Mouse (Mus musculus) midbrain, embryonic 14.5 days (tissue): ENCODE data around the gene Zcchc24. TPM values are rescaled to one million over a fixed set of nuclear protein-coding genes. Genes with fewer than 3 reads are reported as not detected.

Experiments used
- ATAC-seq: fragments of 200-750 bp; cut with Nextera tagmentation; 2 replicates; pipeline ENCODE4 v1.8.0; 2017; ENCODE audit warnings: moderate number of reproducible peaks, moderate library complexity; ENCODE audit not compliant: low FRiP score, low TSS enrichment
- DNase-seq: peaks from one replicate; pipeline ENCODE4 v3.0.0-alpha.2; 2015
- H3K27ac ChIP-seq: fragments of 300-500 bp; sonication (generic); replicated peaks from 2 replicates; pipeline ENCODE4 v1.5.1; 2014; ENCODE audit warnings: mild to moderate bottlenecking, low read depth, low read length, moderate library complexity
- H3K27me3 ChIP-seq: fragments of 300-500 bp; sonication (generic); 2 replicates; pipeline ENCODE4 v1.6.1; 2014; ENCODE audit warnings: low read length, control low read depth, mixed read lengths; ENCODE audit not compliant: control insufficient read depth, insufficient read depth
- H3K36me3 ChIP-seq: fragments of 300-500 bp; sonication (generic); 2 replicates; pipeline ENCODE4 v1.6.1; 2014; ENCODE audit warnings: low read length, control low read depth; ENCODE audit not compliant: control insufficient read depth, insufficient read depth
- H3K4me1 ChIP-seq: fragments of 300-500 bp; sonication (generic); 2 replicates; pipeline ENCODE4 v1.6.1; 2014; ENCODE audit warnings: mild to moderate bottlenecking, antibody characterized with exemption, low read length, control low read depth; ENCODE audit not compliant: control insufficient read depth, insufficient read depth
- H3K4me2 ChIP-seq: fragments of 300-500 bp; sonication (generic); 2 replicates; pipeline ENCODE4 v1.6.1; 2014; ENCODE audit warnings: mild to moderate bottlenecking, low read length, moderate library complexity
- H3K4me3 ChIP-seq: fragments of 300-500 bp; sonication (generic); replicated peaks from 2 replicates; pipeline ENCODE4 v1.5.1; 2014; ENCODE audit warnings: low read depth, low read length
- H3K9ac ChIP-seq: fragments of 300-500 bp; sonication (generic); replicated peaks from 2 replicates; pipeline ENCODE4 v1.6.1; 2014; ENCODE audit warnings: mild to moderate bottlenecking, low read length, moderate library complexity
- H3K9me3 ChIP-seq: fragments of 300-500 bp; sonication (generic); 2 replicates; pipeline ENCODE4 v1.6.1; 2016; ENCODE audit warnings: low read length, control low read depth, mixed read lengths; ENCODE audit not compliant: control insufficient read depth
- WGBS: fragments of 180-500 bp; shearing (Covaris S2); extraction: QIAGEN DNeasy Blood & Tissue Kit; methylation state at CpG from one replicate; pipeline ENCODE4 v1.1.7; 2014; 5-methylcytosine and 5-hydroxymethylcytosine counted together
- polyA plus RNA-seq: library from polyadenylated mRNA; unstranded; fragments of >200 nt; fragmentation: Nextera tagmentation; extraction: Ambion mirVana; gene quantifications from 2 replicates; pipeline ENCODE4 v1.2.1, GENCODE M21; 2014

Gene Zcchc24
- polyA plus RNA-seq, 1 experiment from 2014 or later = 13.6 TPM

DNA sequence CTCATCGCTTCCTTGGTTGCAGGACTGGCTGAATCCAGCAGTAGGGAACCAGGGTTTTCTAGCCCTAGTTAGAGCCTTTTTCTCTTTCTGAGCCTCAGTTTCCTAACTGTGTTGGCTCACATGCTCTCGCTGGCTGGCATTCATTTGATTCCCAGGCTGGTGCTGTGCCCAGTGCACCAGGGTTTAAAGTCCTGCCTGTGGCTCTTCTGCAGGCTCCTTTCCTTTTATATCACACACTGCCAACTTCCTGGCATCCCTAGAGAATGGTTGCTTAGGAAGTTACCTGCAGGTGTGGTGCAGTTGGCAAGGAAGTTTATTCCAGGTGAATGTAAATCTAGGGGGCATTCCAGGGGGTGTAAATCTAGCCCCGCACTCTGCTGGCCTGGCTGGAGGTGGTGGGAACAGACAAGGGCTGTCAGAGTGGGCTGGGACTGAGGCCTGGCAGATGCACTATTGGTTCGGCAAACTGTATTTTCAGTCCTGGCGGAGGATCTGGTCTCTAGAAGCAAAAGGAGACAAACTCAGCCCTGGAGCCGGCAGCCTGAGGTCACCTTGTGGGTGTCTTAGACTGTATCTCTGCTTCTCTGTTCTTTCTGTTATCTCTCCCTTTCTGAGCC lies 75.5 kb downstream of the Zcchc24 start:
- Histone ChIP-seq H3K9ac (0 out of 2 replicates have a peak overlapping the region, but pooled peaks have one; percentile 9), H3K4me2 (peak overlapping the region; percentile 95), H3K4me1 (peaks cover 14% of the 10 kb centered on the region), H3K36me3 (peaks cover 24% of the 10 kb centered on the region), H3K4me3 (peak overlapping the region; percentile 82), H3K9me3 (no peaks in the 10 kb centered on the region), H3K27me3 (no peaks in the 10 kb centered on the region), H3K27ac (peak overlapping the region; percentile 61; the same call in 1 of the 2 replicates)
- 75% methylated on average over 6 of the region's 6 CpGs for WGBS
- ATAC-seq (peak; percentile 32; the same call in 1 of the 2 replicates), DNase-seq (no peak)

DNA sequence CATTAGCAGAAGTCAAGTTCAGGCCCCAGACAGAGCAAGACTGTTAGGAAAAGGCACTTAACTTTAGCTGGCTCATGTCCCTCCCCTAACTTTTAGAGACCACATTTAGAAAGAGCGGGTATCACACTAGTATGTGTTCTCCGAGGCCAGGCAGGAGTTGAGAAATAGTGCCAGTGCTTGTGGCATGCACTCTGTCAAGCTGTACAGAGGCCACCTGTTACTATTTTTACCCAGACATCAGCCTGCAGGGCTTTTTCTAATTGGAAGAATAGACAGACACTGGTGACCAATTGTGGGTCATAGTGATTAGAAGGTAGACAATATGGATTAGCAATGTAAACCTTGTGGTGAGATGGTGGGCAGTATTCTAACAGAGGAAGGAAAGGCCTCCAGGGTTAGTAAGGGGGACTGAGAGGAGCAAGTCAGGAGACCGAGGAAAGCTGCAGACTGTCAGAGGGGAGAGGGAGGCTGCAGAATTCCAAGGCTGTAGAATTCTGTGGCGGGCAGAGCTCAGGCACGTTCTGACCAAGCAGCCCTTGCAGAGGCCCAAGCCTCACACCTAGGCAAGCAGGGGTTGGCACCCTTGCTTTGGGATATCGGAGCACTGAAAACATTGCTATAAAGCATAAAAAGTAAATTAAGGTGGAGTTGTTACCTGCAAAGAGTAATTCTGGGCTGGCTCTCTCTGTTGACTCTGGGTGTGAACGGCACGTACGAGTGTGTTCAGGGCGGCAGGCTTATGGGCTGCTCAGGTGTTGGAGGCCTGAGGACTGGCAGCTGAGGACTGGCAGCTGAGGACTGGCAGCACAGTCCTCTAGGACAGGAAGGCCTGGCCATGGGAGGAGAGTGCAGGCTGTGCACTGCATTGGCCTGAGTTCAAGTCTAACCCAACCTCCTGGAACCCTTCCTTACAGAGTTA lies 81.6 kb downstream of the Zcchc24 start:
- Histone ChIP-seq H3K4me3 (no peak overlapping the region), H3K4me2 (no peak overlapping the region), H3K9ac (no peak overlapping the region), H3K9me3 (no peaks in the 10 kb centered on the region), H3K4me1 (no peaks in the 10 kb centered on the region), H3K27ac (no peak overlapping the region), H3K36me3 (no peaks in the 10 kb centered on the region), H3K27me3 (no peaks in the 10 kb centered on the region)
- ATAC-seq = no peak
- 84% methylated on average over 10 of the region's 10 CpGs for WGBS
- DNase-seq = no peak

DNA sequence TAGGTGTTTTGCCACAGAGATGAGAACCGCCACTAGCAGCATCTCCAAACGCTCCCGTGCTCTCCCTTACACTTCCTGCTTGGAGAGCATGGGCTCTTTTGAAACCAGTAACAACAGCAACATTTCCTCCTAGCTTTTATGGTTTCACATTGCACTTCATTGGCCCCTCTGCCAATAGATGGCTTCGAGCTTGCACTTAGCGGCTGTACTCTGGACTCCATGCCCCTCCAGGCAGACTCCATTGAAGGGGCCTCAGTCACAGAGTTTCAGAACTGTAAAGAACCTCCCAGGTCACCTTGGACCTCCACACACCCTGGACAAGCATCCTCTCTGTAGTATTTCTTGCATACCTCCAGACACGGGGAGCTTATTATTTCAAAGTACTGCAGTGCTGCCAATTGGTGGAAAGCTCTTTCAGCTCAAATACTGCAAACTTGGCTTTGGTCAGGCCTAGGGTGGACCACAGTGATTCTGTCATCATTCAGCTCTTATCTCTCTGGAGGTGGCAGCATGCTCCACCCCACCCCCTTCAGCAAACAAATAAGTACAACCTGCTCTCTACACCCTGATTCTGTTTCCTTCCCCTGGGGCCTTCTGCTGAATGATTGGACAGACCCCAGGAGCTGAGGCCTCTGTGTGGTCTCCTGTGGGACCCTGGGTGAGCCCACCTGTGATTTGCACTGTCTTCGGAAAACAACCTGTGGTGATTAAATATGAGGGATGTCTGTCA lies 82.5 kb downstream of the Zcchc24 start:
- 91% methylated on average over 7 of the region's 7 CpGs for WGBS
- H3K9me3 ChIP-seq = no peaks in the 10 kb centered on the region
- no peak for ATAC-seq
- no peak overlapping the region for H3K27ac ChIP-seq
- no peaks in the 10 kb centered on the region for H3K36me3 ChIP-seq
- H3K9ac ChIP-seq = no peak overlapping the region
- no peak overlapping the region for H3K4me2 ChIP-seq
- no peaks in the 10 kb centered on the region for H3K4me1 ChIP-seq
- H3K4me3 ChIP-seq = no peak overlapping the region
- H3K27me3 ChIP-seq = no peaks in the 10 kb centered on the region
- no peak for DNase-seq

DNA sequence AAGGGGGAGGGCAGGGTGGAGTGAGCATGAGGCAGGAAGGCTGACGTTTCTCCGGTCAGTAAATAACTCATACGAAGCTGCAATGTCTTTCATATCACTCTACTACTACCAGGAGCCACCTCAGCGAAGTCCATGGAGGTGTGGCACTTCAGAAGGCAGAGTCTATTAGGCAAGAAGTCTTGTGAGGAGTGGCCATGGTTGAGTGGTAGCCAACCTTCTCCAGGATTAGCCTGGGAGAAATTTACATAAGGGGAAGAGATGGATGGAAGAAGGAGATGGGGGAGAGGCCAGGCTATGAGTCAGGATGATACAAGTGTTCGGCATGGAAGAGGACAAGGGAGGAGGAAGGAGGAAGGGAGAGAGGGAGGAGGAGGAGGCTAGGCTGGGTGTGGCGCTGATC lies 86.8 kb downstream of the Zcchc24 start:
- Histone ChIP-seq H3K9ac (no peak overlapping the region), H3K9me3 (no peaks in the 10 kb centered on the region), H3K27ac (no peak overlapping the region), H3K27me3 (no peaks in the 10 kb centered on the region), H3K36me3 (no peaks in the 10 kb centered on the region), H3K4me2 (no peak overlapping the region), H3K4me3 (no peak overlapping the region), H3K4me1 (no peaks in the 10 kb centered on the region)
- DNase-seq = no peak
- 78% methylated on average over 6 of the region's 6 CpGs for WGBS
- ATAC-seq = no peak

DNA sequence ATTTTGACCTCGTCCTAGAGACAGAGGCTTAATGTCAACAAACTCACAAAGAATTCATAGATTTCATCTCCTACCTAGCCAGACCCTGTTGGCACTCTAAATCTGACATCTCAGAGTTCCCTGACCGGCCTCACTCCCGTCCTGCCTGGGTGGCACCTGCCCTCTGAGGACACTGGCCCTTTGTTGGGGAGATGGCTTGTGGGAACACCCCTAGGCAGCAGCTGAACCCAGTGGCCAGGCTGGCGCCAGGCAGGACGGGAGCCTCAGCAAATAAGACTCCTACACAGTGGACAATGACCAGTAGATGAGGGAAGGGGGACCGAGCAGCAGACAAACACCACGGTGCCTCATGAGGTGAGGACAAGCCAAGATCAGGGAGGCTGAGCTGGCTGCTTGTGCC lies 89.2 kb downstream of the Zcchc24 start:
- H3K4me2 ChIP-seq = no peak overlapping the region
- 78% methylated on average over 7 of the region's 7 CpGs for WGBS
- H3K27ac ChIP-seq = no peak overlapping the region
- no peaks in the 10 kb centered on the region for H3K36me3 ChIP-seq
- no peak overlapping the region for H3K4me3 ChIP-seq
- no peaks in the 10 kb centered on the region for H3K4me1 ChIP-seq
- H3K9me3 ChIP-seq = no peaks in the 10 kb centered on the region
- ATAC-seq (no peak), DNase-seq (no peak)
- H3K9ac ChIP-seq = no peak overlapping the region
- H3K27me3 ChIP-seq = no peaks in the 10 kb centered on the region

DNA sequence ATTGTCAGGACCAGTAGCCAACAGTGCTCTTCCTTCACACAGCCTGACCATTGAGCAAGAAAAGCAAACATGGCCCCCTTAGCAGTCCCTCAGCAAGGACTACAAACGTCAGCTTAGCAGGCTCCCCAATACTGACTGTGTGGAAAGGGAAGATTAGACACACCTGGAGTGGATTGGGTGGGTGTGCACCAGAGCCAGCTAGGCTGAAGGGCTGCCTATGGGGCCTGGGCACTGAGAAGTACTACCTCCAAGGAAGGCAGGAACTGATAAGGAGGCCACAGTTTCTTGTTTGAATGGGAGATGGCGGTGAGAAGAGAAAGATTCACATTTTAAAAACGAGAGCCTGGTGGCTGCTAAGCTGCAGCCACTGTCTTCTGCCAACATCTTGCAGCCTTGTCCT lies 101.3 kb downstream of the Zcchc24 start:
- no peak overlapping the region for H3K4me2 ChIP-seq
- H3K9ac ChIP-seq = no peak overlapping the region
- no peaks in the 10 kb centered on the region for H3K4me1 ChIP-seq
- H3K9me3 ChIP-seq = no peaks in the 10 kb centered on the region
- peaks cover 40% of the 10 kb centered on the region for H3K36me3 ChIP-seq
- DNase-seq = no peak
- H3K27me3 ChIP-seq = no peaks in the 10 kb centered on the region
- 78% methylated on average over 3 of the region's 3 CpGs for WGBS
- no peak overlapping the region for H3K4me3 ChIP-seq
- ATAC-seq = no peak
- H3K27ac ChIP-seq = no peak overlapping the region

DNA sequence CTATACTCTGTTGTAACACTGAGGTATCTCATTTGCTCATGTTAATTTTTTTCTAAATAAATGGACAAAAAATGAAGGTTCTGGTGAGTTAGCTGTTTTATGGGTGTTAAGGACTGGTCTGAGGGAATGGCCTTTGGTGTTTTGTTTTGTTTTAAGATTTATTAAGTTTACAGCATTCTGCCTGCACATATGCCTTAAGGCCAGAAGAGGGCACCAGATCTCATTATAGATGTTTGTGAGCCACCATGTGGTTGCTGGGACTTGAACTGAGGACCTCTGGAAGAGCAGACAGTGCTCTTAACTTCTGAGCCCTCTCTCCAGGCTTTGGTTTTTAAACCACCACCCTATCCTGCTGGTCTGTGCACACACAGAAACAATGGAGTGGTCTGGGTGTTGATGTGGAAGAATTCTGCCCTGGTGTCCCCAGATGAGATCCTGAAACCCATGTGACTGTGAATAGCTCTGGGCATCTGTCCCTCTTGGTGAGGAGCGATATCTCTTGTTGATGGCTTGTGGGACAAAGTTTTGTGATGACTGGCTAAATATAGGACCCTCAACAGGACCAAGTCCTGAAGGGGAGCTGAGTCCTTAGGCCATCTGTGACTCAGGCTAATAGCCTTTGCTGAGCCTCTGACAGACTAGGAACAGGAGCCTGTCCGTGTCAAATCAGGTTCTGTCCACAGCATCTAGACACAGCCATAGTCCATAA lies 102.0 kb downstream of the Zcchc24 start:
- no peak for ATAC-seq

DNA sequence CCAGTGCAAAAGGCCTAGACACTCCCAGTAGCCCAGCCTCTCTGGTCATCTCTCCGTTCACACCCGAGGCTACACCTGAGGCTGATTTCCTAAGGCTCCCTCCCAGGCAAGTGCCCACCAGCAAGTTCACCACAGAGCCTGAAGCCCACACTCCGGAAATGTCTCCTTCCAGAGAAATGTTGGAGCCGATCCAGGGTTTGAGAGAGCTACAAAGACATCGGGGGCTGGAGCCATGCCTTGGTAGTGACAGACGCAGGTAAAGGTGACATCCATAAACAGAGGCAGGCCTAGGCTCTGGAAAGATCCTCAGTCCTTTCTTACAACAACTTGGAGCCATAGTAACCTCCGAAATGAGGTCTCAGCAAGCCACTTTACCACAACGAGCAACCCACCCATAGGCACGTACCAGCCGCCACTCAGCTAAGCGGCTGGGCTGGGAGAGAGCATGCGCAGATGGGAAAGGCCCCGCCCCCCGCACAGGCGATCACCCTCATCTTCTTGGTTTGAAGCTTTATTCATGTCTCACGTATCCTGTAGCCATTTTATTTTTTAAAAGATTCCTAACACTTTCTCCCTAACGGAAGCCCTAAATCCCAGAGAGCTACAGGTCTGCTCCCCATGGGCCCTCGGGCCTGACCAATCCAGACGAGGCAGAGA lies 103.4 kb downstream of the Zcchc24 start:
- Histone ChIP-seq H3K9me3 (no peaks in the 10 kb centered on the region), H3K9ac (no peak overlapping the region), H3K4me1 (no peaks in the 10 kb centered on the region), H3K4me3 (no peak overlapping the region), H3K36me3 (peaks cover 62% of the 10 kb centered on the region), H3K27me3 (no peaks in the 10 kb centered on the region), H3K4me2 (no peak overlapping the region), H3K27ac (peak overlapping the region; percentile 1; the same call in 1 of the 2 replicates)
- 70% methylated on average over 19 of the region's 19 CpGs for WGBS
- DNase-seq = peak; percentile 54
- no peak for ATAC-seq

More for the DNA sequence above, 102.0 kb downstream of the Zcchc24 start:
- 84% methylated on average over 2 of the region's 2 CpGs for WGBS
- Histone ChIP-seq H3K9ac (no peak overlapping the region), H3K4me2 (no peak overlapping the region), H3K4me1 (no peaks in the 10 kb centered on the region), H3K4me3 (no peak overlapping the region), H3K27me3 (no peaks in the 10 kb centered on the region), H3K36me3 (peaks cover 48% of the 10 kb centered on the region), H3K9me3 (no peaks in the 10 kb centered on the region), H3K27ac (no peak overlapping the region)
- peak; percentile 57 for DNase-seq
